Mouse (Mus musculus): ENCODE results near the gene Tle3. TPM values are rescaled to one million over a fixed set of nuclear protein-coding genes. Genes with fewer than 3 reads are reported as not detected.

Tle3 gene
- polyA plus RNA-seq, 1 experiment, result 67.0 TPM

GRCm38 (mm10) chr9:61439092-61439491 lies 66.9 kb downstream of the Tle3 start:
- TF ChIP-seq POLR2A (IDR thresholded peaks at IDR 0.05; ENCODE audit: borderline replicate concordance, control insufficient read depth, low read depth, low read length) (no peak), CTCF (IDR thresholded peaks at IDR 0.05; ENCODE audit: control insufficient read depth, insufficient read depth, low read length) (no peak)
- 79% methylated on average over 6 of the region's 6 CpGs for WGBS
- Histone ChIP-seq H3K4me3 (replicated peaks; ENCODE audit: control insufficient read depth, low read depth, low read length) (no peak overlapping the region), H3K27ac (ENCODE audit: control insufficient read depth, insufficient read depth, low read depth, low read length, poor library complexity) (no peak overlapping the region), H3K4me1 (ENCODE audit: control insufficient read depth, insufficient read depth, low read length) (no peaks in the 10 kb centered on the region; the same call in 1 of the 2 replicates)

DNA sequence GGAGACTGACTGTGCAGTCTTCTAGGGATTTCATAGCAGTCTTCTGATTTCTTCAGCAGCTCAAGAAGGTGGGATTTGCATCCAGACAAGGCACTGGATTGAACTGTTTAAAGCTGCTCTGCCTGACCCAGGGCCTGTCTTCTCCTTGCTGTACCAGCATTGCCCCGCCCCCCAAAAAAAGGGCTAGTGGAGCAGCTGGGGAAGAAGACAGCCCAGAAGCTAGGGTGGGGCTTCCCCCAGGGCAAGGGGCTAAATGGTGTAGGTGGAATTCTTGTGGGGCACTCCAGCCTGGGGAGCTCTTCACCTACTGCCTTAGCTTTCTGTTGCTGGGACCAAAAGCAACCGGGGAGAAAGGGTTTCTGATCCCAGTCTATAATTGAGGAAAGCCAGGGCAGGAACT lies 67.8 kb downstream of the Tle3 start:
- 79% methylated on average over 2 of the region's 2 CpGs for WGBS
- Histone ChIP-seq H3K27ac (ENCODE audit: control insufficient read depth, insufficient read depth, low read depth, low read length, poor library complexity) (no peak overlapping the region), H3K4me3 (replicated peaks; ENCODE audit: control insufficient read depth, low read depth, low read length) (no peak overlapping the region), H3K4me1 (ENCODE audit: control insufficient read depth, insufficient read depth, low read length) (no peaks in the 10 kb centered on the region; the same call in 1 of the 2 replicates)
- TF ChIP-seq CTCF (IDR thresholded peaks at IDR 0.05; ENCODE audit: control insufficient read depth, insufficient read depth, low read length) (no peak), POLR2A (IDR thresholded peaks at IDR 0.05; ENCODE audit: borderline replicate concordance, control insufficient read depth, low read depth, low read length) (no peak)

- no peaks in the 10 kb centered on the region; the same call in 1 of the 2 replicates for H3K4me1 ChIP-seq (ENCODE audit: control insufficient read depth, insufficient read depth, low read length)
- WGBS, result 74% methylated on average over 11 of the region's 11 CpGs
- no peak for TF ChIP-seq CTCF (IDR thresholded peaks at IDR 0.05; ENCODE audit: control insufficient read depth, insufficient read depth, low read length)
- TF ChIP-seq POLR2A (IDR thresholded peaks at IDR 0.05; ENCODE audit: borderline replicate concordance, control insufficient read depth, low read depth, low read length), result no peak
- no peak overlapping the region for H3K4me3 ChIP-seq (replicated peaks; ENCODE audit: control insufficient read depth, low read depth, low read length)
- no peak overlapping the region for H3K27ac ChIP-seq (ENCODE audit: control insufficient read depth, insufficient read depth, low read depth, low read length, poor library complexity)
Measured at GRCm38 (mm10) chr9:61441206-61441913, 69.2 kb downstream of the Tle3 start.

DNA sequence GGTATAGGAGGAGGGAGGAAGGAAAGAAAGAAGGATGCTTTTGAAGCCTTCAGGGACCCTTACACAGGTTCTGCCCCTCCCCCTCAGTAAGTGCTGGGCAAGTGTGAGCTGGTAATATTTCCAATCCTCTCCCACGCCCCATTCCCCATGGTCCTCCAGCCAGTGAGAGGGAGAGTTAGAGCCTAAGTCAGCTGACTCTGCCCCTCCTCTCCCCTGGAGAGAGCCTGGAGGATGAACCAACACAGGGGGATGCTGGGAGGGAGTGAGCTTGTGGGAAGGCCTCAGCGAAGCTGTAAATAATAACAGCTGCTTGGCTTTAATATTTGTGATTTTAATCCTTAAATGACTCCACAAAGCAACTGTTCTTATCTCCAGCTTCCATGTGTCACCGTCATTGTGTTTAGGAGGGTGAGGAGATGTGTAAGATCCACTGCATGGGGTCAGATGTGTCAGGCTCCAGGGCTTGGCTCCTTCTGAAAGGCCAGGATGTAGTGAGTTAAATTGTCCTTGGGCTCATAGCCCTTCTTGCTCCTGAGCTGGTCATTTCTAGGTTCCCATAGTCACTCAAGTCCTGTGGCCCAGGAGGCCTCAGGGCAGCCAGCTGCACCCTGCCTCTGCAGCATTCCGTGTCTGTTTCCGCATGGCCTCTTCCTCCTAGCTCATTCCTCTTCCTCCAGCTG lies 70.9 kb downstream of the Tle3 start:
- Histone ChIP-seq H3K4me1 (ENCODE audit: control insufficient read depth, insufficient read depth, low read length) (peaks cover 3% of the 10 kb centered on the region), H3K27ac (ENCODE audit: control insufficient read depth, insufficient read depth, low read depth, low read length, poor library complexity) (no peak overlapping the region), H3K4me3 (replicated peaks; ENCODE audit: control insufficient read depth, low read depth, low read length) (no peak overlapping the region)
- TF ChIP-seq POLR2A (IDR thresholded peaks at IDR 0.05; ENCODE audit: borderline replicate concordance, control insufficient read depth, low read depth, low read length) (no peak), CTCF (IDR thresholded peaks at IDR 0.05; ENCODE audit: control insufficient read depth, insufficient read depth, low read length) (no peak)
- 62% methylated on average over 5 of the region's 5 CpGs for WGBS

GRCm38 (mm10) chr9:61445151-61445550 lies 73.0 kb downstream of the Tle3 start:
- Histone ChIP-seq H3K4me1 (ENCODE audit: control insufficient read depth, insufficient read depth, low read length) (peaks cover 3% of the 10 kb centered on the region), H3K4me3 (replicated peaks; ENCODE audit: control insufficient read depth, low read depth, low read length) (no peak overlapping the region), H3K27ac (ENCODE audit: control insufficient read depth, insufficient read depth, low read depth, low read length, poor library complexity) (no peak overlapping the region)
- TF ChIP-seq CTCF (IDR thresholded peaks at IDR 0.05; ENCODE audit: control insufficient read depth, insufficient read depth, low read length) (no peak), POLR2A (IDR thresholded peaks at IDR 0.05; ENCODE audit: borderline replicate concordance, control insufficient read depth, low read depth, low read length) (no peak)
- 73% methylated on average over 2 of the region's 2 CpGs for WGBS

- no peak overlapping the region for H3K27ac ChIP-seq (ENCODE audit: control insufficient read depth, insufficient read depth, low read depth, low read length, poor library complexity)
- 66% methylated on average over 5 of the region's 5 CpGs for WGBS
- H3K4me3 ChIP-seq (replicated peaks; ENCODE audit: control insufficient read depth, low read depth, low read length), result no peak overlapping the region
- TF ChIP-seq POLR2A (IDR thresholded peaks at IDR 0.05; ENCODE audit: borderline replicate concordance, control insufficient read depth, low read depth, low read length), result no peak
- TF ChIP-seq CTCF (IDR thresholded peaks at IDR 0.05; ENCODE audit: control insufficient read depth, insufficient read depth, low read length), result no peak
- peaks cover 3% of the 10 kb centered on the region for H3K4me1 ChIP-seq (ENCODE audit: control insufficient read depth, insufficient read depth, low read length)
Measured at GRCm38 (mm10) chr9:61445711-61446222, 73.6 kb downstream of the Tle3 start.

- no peak overlapping the region for H3K4me3 ChIP-seq (replicated peaks; ENCODE audit: control insufficient read depth, low read depth, low read length)
- WGBS, result 73% methylated on average over 2 of the region's 2 CpGs
- H3K4me1 ChIP-seq (ENCODE audit: control insufficient read depth, insufficient read depth, low read length), result peaks cover 3% of the 10 kb centered on the region
- H3K27ac ChIP-seq (ENCODE audit: control insufficient read depth, insufficient read depth, low read depth, low read length, poor library complexity), result no peak overlapping the region
- TF ChIP-seq POLR2A (IDR thresholded peaks at IDR 0.05; ENCODE audit: borderline replicate concordance, control insufficient read depth, low read depth, low read length) (no peak), CTCF (IDR thresholded peaks at IDR 0.05; ENCODE audit: control insufficient read depth, insufficient read depth, low read length) (no peak)
Measured at GRCm38 (mm10) chr9:61446965-61447364, 74.8 kb downstream of the Tle3 start.

DNA sequence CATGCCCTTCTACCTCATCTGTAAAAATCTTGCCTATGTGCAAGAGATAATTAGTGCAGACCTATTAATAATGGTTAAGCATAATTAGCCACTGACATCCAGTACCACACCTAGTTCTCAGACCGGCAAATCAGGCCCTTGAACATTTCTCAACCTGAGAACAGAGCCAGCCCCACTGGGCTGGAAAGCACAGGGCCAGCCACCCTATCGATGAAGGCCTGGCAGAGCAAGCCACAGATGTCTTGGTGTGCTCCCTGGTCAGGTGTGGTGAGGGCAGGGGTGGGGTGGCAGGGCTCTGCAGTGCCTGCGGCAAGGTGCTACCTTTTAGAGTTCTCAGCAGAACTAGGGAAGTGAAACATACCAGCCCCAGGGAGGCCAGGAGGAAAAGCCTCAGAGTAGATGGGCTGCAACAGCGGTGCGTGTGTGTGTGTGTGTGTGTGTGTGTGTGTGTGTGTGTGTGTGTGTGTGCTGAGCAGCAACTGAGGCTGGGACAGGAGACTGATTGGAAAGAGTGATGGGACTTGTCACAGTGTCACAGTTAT lies 77.3 kb downstream of the Tle3 start:
- Histone ChIP-seq H3K4me3 (replicated peaks; ENCODE audit: control insufficient read depth, low read depth, low read length) (no peak overlapping the region), H3K4me1 (ENCODE audit: control insufficient read depth, insufficient read depth, low read length) (peaks cover 3% of the 10 kb centered on the region), H3K27ac (ENCODE audit: control insufficient read depth, insufficient read depth, low read depth, low read length, poor library complexity) (no peak overlapping the region)
- TF ChIP-seq CTCF (IDR thresholded peaks at IDR 0.05; ENCODE audit: control insufficient read depth, insufficient read depth, low read length) (no peak), POLR2A (IDR thresholded peaks at IDR 0.05; ENCODE audit: borderline replicate concordance, control insufficient read depth, low read depth, low read length) (no peak)
- 28% methylated on average over 5 of the region's 5 CpGs for WGBS

Measured in bone marrow, adult 2 months (tissue).